Mouse (Mus musculus) embryo, embryonic 11.5 days (tissue): ENCODE results near the gene Kcnab3.
A peak's percentile ranks its signal among the peaks of the same experiment; 100 is the strongest.
"Not testable (repeated sequence)": the region's sequence is repeated elsewhere in the genome, so short reads cannot be mapped to it uniquely, and the experiment has no call there.

Experiments
- DNase-seq: peaks from one replicate; pipeline ENCODE4 v3.0.0-alpha.2; 2012; ENCODE audit warnings: low read depth, low spot score

Kcnab3 gene

GRCm38 (mm10) chr11:69325628-69326407 lies at the start of gene Kcnab3:
Gene Kcnab3, plus strand, starts transcription at chr11:69326258.
- peak; percentile 71 for DNase-seq

GRCm38 (mm10) chr11:69277267-69277666 lies 48.8 kb upstream of the Kcnab3 start:
- no peak for DNase-seq

- DNase-seq: no peak
Measured at GRCm38 (mm10) chr11:69291111-69291510, 34.9 kb upstream of the Kcnab3 start.

GRCm38 (mm10) chr11:69295286-69295685 lies 30.8 kb upstream of the Kcnab3 start:
- DNase-seq: no peak

GRCm38 (mm10) chr11:69297799-69298198 lies 28.3 kb upstream of the Kcnab3 start:
- DNase-seq: no peak

GRCm38 (mm10) chr11:69298231-69298630 lies 27.8 kb upstream of the Kcnab3 start:
- no peak for DNase-seq

GRCm38 (mm10) chr11:69302817-69303216 lies 23.2 kb upstream of the Kcnab3 start:
- DNase-seq: no peak

GRCm38 (mm10) chr11:69305291-69305690 lies 20.8 kb upstream of the Kcnab3 start:
- DNase-seq: no peak

- DNase-seq: no peak
Measured at GRCm38 (mm10) chr11:69306039-69306438, 20.0 kb upstream of the Kcnab3 start.

GRCm38 (mm10) chr11:69311266-69311665 lies 14.8 kb upstream of the Kcnab3 start:
- DNase-seq: no peak

- DNase-seq: no peak
Measured at GRCm38 (mm10) chr11:69316361-69316760, 9.7 kb upstream of the Kcnab3 start.

GRCm38 (mm10) chr11:69318000-69318399 lies 8.1 kb upstream of the Kcnab3 start:
- not testable (repeated sequence) for DNase-seq

GRCm38 (mm10) chr11:69321580-69321979 lies 4.5 kb upstream of the Kcnab3 start:
- DNase-seq: no peak

GRCm38 (mm10) chr11:69322010-69322409 lies 4.0 kb upstream of the Kcnab3 start:
- no peak for DNase-seq

- DNase-seq: no peak
Measured at GRCm38 (mm10) chr11:69322693-69323471, 3.2 kb upstream of the Kcnab3 start.

GRCm38 (mm10) chr11:69323667-69324111 lies 2.4 kb upstream of the Kcnab3 start, which contains the start of the genes Cntrob and Trappc1:
Gene Cntrob, minus strand, starts transcription at chr11:69323775.
Gene Trappc1, plus strand, starts transcription at chr11:69323980.
- DNase-seq: peak; percentile 99

- DNase-seq: no peak
Measured at GRCm38 (mm10) chr11:69324749-69325148, 1.3 kb upstream of the Kcnab3 start.

GRCm38 (mm10) chr11:69326408-69327156 lies 524 bp downstream of the Kcnab3 start:
- no peak for DNase-seq

GRCm38 (mm10) chr11:69327157-69327442 lies 1.0 kb downstream of the Kcnab3 start:
- DNase-seq: no peak

GRCm38 (mm10) chr11:69327648-69328047 lies 1.6 kb downstream of the Kcnab3 start:
- no peak for DNase-seq

GRCm38 (mm10) chr11:69328517-69328916 lies 2.5 kb downstream of the Kcnab3 start:
- no peak for DNase-seq

GRCm38 (mm10) chr11:69331152-69331551 lies 5.1 kb downstream of the Kcnab3 start:
- no peak for DNase-seq
